ENCODE assay signal across 16 mouse cellular contexts in genomic region chr12:79999868-80000370, GRCm38 (mm10).
"Had no signal": no experiment of that assay in that cellular context is flagged by ENCODE, and none has a peak within 500 bp of the region (broad histone marks: within the 10 kb centered on the region; RNA-seq: fewer than 3 reads in every experiment).

No protein-coding gene starts in this region.

- H3K4me2 ChIP-seq: intestine, embryonic 15.5 days; limb, embryonic 12.5 days; liver, embryonic 12.5 days; liver, embryonic 15.5 days; midbrain, embryonic 13.5 days had no signal

- DNase-seq: kidney, adult 11 months; kidney, postnatal 36 days; layer of hippocampus, postnatal 36 days; liver; lung, adult 2 months; thymus, adult 2 months; thymus, postnatal 14 days; thymus, postnatal 4 days had no signal

- H3K27me3 ChIP-seq: intestine, embryonic 15.5 days; limb, embryonic 12.5 days; liver, embryonic 12.5 days; liver, embryonic 15.5 days; midbrain, embryonic 13.5 days had no signal

- H3K27ac ChIP-seq: intestine, embryonic 15.5 days; left cerebral cortex, adult 2 months; limb, embryonic 12.5 days; liver, embryonic 12.5 days; liver, embryonic 15.5 days; macrophage; midbrain, embryonic 13.5 days had no signal

- ATAC-seq: intestine, embryonic 15.5 days; liver, embryonic 12.5 days; lung, postnatal 0 days; midbrain, embryonic 13.5 days had no signal

- H3K9ac ChIP-seq: intestine, embryonic 15.5 days; limb, embryonic 12.5 days; liver, embryonic 12.5 days; liver, embryonic 15.5 days; midbrain, embryonic 13.5 days had no signal

- H3K4me3 ChIP-seq: intestine, embryonic 15.5 days; left cerebral cortex, adult 2 months; limb, embryonic 12.5 days; liver, embryonic 12.5 days; liver, embryonic 15.5 days; midbrain, embryonic 13.5 days had no signal

- H3K9me3 ChIP-seq: intestine, embryonic 15.5 days; limb, embryonic 12.5 days; liver, embryonic 12.5 days; liver, embryonic 15.5 days; midbrain, embryonic 13.5 days had no signal

- H3K36me3 ChIP-seq: intestine, embryonic 15.5 days; limb, embryonic 12.5 days; liver, embryonic 12.5 days; liver, embryonic 15.5 days; midbrain, embryonic 13.5 days had no signal
